Mouse (Mus musculus) heart, adult 2 months (tissue): ENCODE measurements at regions not wholly inside any gene's neighbourhood (a gene's known extent, or its start where the extent isn't known, plus 50 kb on each side); places are given as distances from the start of the nearest gene placed in this dataset.

Source experiments
- DNase-seq, 2 experiments: peaks; one replicate each; pipeline ENCODE4 v3.0.0; 2021
- H3K27ac ChIP-seq: fragments of 200-600 bp; 2 replicates; pipeline ENCODE4 v1.8.1; 2022
- H3K27me3 ChIP-seq: fragments of 200-500 bp; 2 replicates; pipeline ENCODE4 v1.6.1; 2012; ENCODE audit warnings: mild to moderate bottlenecking, low read length, inconsistent platforms, mixed read lengths; ENCODE audit not compliant: control insufficient read depth, insufficient read depth
- H3K36me3 ChIP-seq: fragments of 200-500 bp; 2 replicates; pipeline ENCODE4 v1.6.1; 2012; ENCODE audit warnings: low read length, inconsistent platforms; ENCODE audit not compliant: control insufficient read depth, insufficient read depth
- H3K4me1 ChIP-seq: fragments of 200-500 bp; 2 replicates; pipeline ENCODE4 v1.6.1; 2011; ENCODE audit warnings: low read length; ENCODE audit not compliant: control insufficient read depth, insufficient read depth
- H3K4me3 ChIP-seq: fragments of 200-600 bp; 2 replicates; pipeline ENCODE4 v1.8.1; 2022
- H3K79me2 ChIP-seq: fragments of 200-500 bp; replicated peaks from 2 replicates; pipeline ENCODE4 v1.6.1; 2012; ENCODE audit warnings: mild to moderate bottlenecking, inconsistent platforms, low read length, moderate library complexity, mixed read lengths; ENCODE audit not compliant: control insufficient read depth, insufficient read depth
- H3K9ac ChIP-seq: fragments of 200-500 bp; 2 replicates; pipeline ENCODE4 v1.6.1; 2012; ENCODE audit warnings: low read depth, mild to moderate bottlenecking, control low read depth, inconsistent platforms, low read length, mixed read lengths
- CTCF ChIP-seq: fragments of 200-600 bp; IDR thresholded peaks from 2 replicates; pipeline ENCODE4 v1.8.1; 2022; ENCODE audit warnings: antibody characterized with exemption, mild to moderate bottlenecking, moderate library complexity
- EP300 ChIP-seq: fragments of 200-500 bp; IDR thresholded peaks from 2 replicates; pipeline ENCODE4 v1.6.1; 2011; ENCODE audit warnings: low read depth, low read length, control low read depth; ENCODE audit not compliant: insufficient read depth
- POLR2A ChIP-seq: fragments of 200-500 bp; IDR thresholded peaks from 2 replicates; pipeline ENCODE4 v1.6.1; 2011; ENCODE audit warnings: mild to moderate bottlenecking, low read depth, low read length, control low read depth; ENCODE audit not compliant: insufficient read depth
- WGBS: fragments of 180-500 bp; shearing (Covaris S2); methylation state at CpG from one replicate; pipeline ENCODE4 v1.1.7; 2018; 5-methylcytosine and 5-hydroxymethylcytosine counted together
- intact Hi-C: fragments of 180-260 bp; cut with DNase I; formaldehyde crosslinking; loops from one replicate; pipeline ENCODE4 v1.15.1; 2025

GRCm38 (mm10) chr4:55875304-55875703 is 343.0 kb upstream of the Klf4 start:
- no peak overlapping the region for H3K4me3 ChIP-seq
- H3K27me3 ChIP-seq = no peaks in the 10 kb centered on the region
- no peaks in the 10 kb centered on the region; the same call in 1 of the 2 replicates for H3K4me1 ChIP-seq
- no peaks in the 10 kb centered on the region for H3K79me2 ChIP-seq
- TF ChIP-seq CTCF = no peak
- TF ChIP-seq EP300 = 0 out of 2 replicates have a peak, but pooled peaks have one; percentile 56
- DNase-seq = peak; percentile 69 to 82
- H3K36me3 ChIP-seq = no peaks in the 10 kb centered on the region
- WGBS = 57% methylated on average over 12 of the region's 12 CpGs
- intact Hi-C loops = no loop called here
- no peak overlapping the region for H3K27ac ChIP-seq
- no peak overlapping the region for H3K9ac ChIP-seq

- 56% methylated on average over 7 of the region's 7 CpGs for WGBS
- intact Hi-C loops = no loop called here
- H3K27me3 ChIP-seq = no peaks in the 10 kb centered on the region
- no peak overlapping the region for H3K27ac ChIP-seq
- H3K4me3 ChIP-seq = no peak overlapping the region
- no peak overlapping the region for H3K9ac ChIP-seq
- H3K79me2 ChIP-seq = no peaks in the 10 kb centered on the region
- H3K4me1 ChIP-seq = no peaks in the 10 kb centered on the region; the same call in 1 of the 2 replicates
- no peaks in the 10 kb centered on the region for H3K36me3 ChIP-seq
- TF ChIP-seq EP300 = no peak
- TF ChIP-seq CTCF = no peak
- no peak for TF ChIP-seq POLR2A
- DNase-seq = no peak
Measured at GRCm38 (mm10) chr4:55874875-55875274, 342.6 kb upstream of the Klf4 start.

- no peak for DNase-seq
- 85% methylated on average over 4 of the region's 4 CpGs for whole genome bisulfite sequencing
- Histone ChIP-seq H3K9ac (no peak overlapping the region), H3K27me3 (no peaks in the 10 kb centered on the region), H3K4me1 (no peaks in the 10 kb centered on the region; the same call in 1 of the 2 replicates), H3K4me3 (no peak overlapping the region), H3K79me2 (no peaks in the 10 kb centered on the region), H3K27ac (no peak overlapping the region), H3K36me3 (no peaks in the 10 kb centered on the region)
- no peak for TF ChIP-seq EP300
- no peak for TF ChIP-seq CTCF
- no peak for TF ChIP-seq POLR2A
- intact Hi-C loops = no loop called here
Measured at GRCm38 (mm10) chr4:55874276-55874675, 342.0 kb upstream of the Klf4 start.

GRCm38 (mm10) chr4:55860055-55860454 is 327.8 kb upstream of the Klf4 start:
- H3K79me2 ChIP-seq = no peaks in the 10 kb centered on the region
- H3K4me3 ChIP-seq = no peak overlapping the region
- H3K27ac ChIP-seq = no peak overlapping the region
- no peak for DNase-seq
- H3K36me3 ChIP-seq = no peaks in the 10 kb centered on the region
- intact Hi-C loops = no loop called here
- no peak overlapping the region for H3K9ac ChIP-seq
- H3K27me3 ChIP-seq = no peaks in the 10 kb centered on the region
- H3K4me1 ChIP-seq = no peaks in the 10 kb centered on the region
- TF ChIP-seq POLR2A (no peak), CTCF (no peak), EP300 (no peak)
- 60% methylated on average over 2 of the region's 2 CpGs for WGBS

GRCm38 (mm10) chr4:55859211-55859761 is 327.0 kb upstream of the Klf4 start:
- DNase-seq = no peak
- no peak overlapping the region for H3K4me3 ChIP-seq
- intact Hi-C loops = no loop called here
- H3K27me3 ChIP-seq = no peaks in the 10 kb centered on the region
- 53% methylated on average over 2 of the region's 2 CpGs for WGBS
- no peaks in the 10 kb centered on the region for H3K4me1 ChIP-seq
- no peaks in the 10 kb centered on the region for H3K79me2 ChIP-seq
- H3K9ac ChIP-seq = no peak overlapping the region
- H3K27ac ChIP-seq = no peak overlapping the region
- no peaks in the 10 kb centered on the region for H3K36me3 ChIP-seq
- no peak for TF ChIP-seq CTCF
- TF ChIP-seq POLR2A = no peak
- no peak for TF ChIP-seq EP300

GRCm38 (mm10) chr4:55851430-55851829 is 319.2 kb upstream of the Klf4 start:
- no peak overlapping the region for H3K27ac ChIP-seq
- H3K79me2 ChIP-seq = no peaks in the 10 kb centered on the region
- H3K4me1 ChIP-seq = no peaks in the 10 kb centered on the region
- intact Hi-C loops = no loop called here
- no peak overlapping the region for H3K4me3 ChIP-seq
- no peak for TF ChIP-seq EP300
- TF ChIP-seq POLR2A = no peak
- TF ChIP-seq CTCF = no peak
- no peak for DNase-seq
- no peaks in the 10 kb centered on the region for H3K36me3 ChIP-seq
- H3K9ac ChIP-seq = no peak overlapping the region
- WGBS = 88% methylated on average over 1 of the region's 1 CpGs
- H3K27me3 ChIP-seq = no peaks in the 10 kb centered on the region

GRCm38 (mm10) chr4:55851027-55851426 is 318.8 kb upstream of the Klf4 start:
- no peak for TF ChIP-seq POLR2A
- no peak overlapping the region for H3K4me3 ChIP-seq
- H3K4me1 ChIP-seq = no peaks in the 10 kb centered on the region
- H3K9ac ChIP-seq = no peak overlapping the region
- no peak for DNase-seq
- 56% methylated on average over 5 of the region's 5 CpGs for WGBS
- no peaks in the 10 kb centered on the region for H3K27me3 ChIP-seq
- H3K27ac ChIP-seq = no peak overlapping the region
- intact Hi-C loops = no loop called here
- H3K79me2 ChIP-seq = no peaks in the 10 kb centered on the region
- H3K36me3 ChIP-seq = no peaks in the 10 kb centered on the region
